Mouse (Mus musculus) lung, embryonic 15.5 days (tissue): ENCODE results near the gene Tnrc6c. TPM values are rescaled to one million over a fixed set of nuclear protein-coding genes. Genes with fewer than 3 reads are reported as not detected.

Experiments used
- ATAC-seq: fragments of 200-750 bp; cut with Nextera tagmentation; 2 replicates; pipeline ENCODE4 v1.8.0; 2017; ENCODE audit warnings: moderate number of reproducible peaks, borderline replicate concordance; ENCODE audit not compliant: low FRiP score, low TSS enrichment; ENCODE audit errors: extremely low read depth
- H3K27ac ChIP-seq: fragments of 300-500 bp; sonication (generic); 2 replicates; pipeline ENCODE4 v1.5.1; 2015; ENCODE audit warnings: moderate library complexity, mild to moderate bottlenecking, inconsistent platforms
- H3K27me3 ChIP-seq: fragments of 300-500 bp; sonication (generic); 2 replicates; pipeline ENCODE4 v1.6.1; 2015; ENCODE audit warnings: inconsistent platforms
- H3K36me3 ChIP-seq: fragments of 300-500 bp; sonication (generic); 2 replicates; pipeline ENCODE4 v1.6.1; 2015; ENCODE audit warnings: inconsistent platforms
- H3K4me1 ChIP-seq: fragments of 300-500 bp; sonication (generic); 2 replicates; pipeline ENCODE4 v1.6.1; 2015; ENCODE audit warnings: inconsistent platforms
- H3K4me2 ChIP-seq: fragments of 300-500 bp; sonication (generic); 2 replicates; pipeline ENCODE4 v1.6.1; 2015; ENCODE audit warnings: inconsistent platforms, mild to moderate bottlenecking, moderate library complexity
- H3K4me3 ChIP-seq: fragments of 300-500 bp; sonication (generic); 2 replicates; pipeline ENCODE4 v1.5.1; 2015; ENCODE audit warnings: mild to moderate bottlenecking, inconsistent platforms
- H3K9ac ChIP-seq: fragments of 300-500 bp; sonication (generic); 2 replicates; pipeline ENCODE4 v1.6.1; 2015; ENCODE audit warnings: inconsistent platforms
- H3K9me3 ChIP-seq: fragments of 300-500 bp; sonication (generic); 2 replicates; pipeline ENCODE4 v1.6.1; 2016; ENCODE audit warnings: inconsistent platforms
- WGBS: fragments of 180-500 bp; shearing (Covaris S2); methylation state at CpG from one replicate; pipeline ENCODE4 v1.1.7; 2015; 5-methylcytosine and 5-hydroxymethylcytosine counted together
- polyA plus RNA-seq: library from polyadenylated mRNA; unstranded; fragments of >200 nt; fragmentation: Nextera tagmentation; extraction: Ambion mirVana; gene quantifications from 2 replicates; pipeline ENCODE4 v1.2.1, GENCODE M21; 2015

The Tnrc6c gene
- polyA plus RNA-seq, 1 experiment from 2014 or later = 10.7 TPM

DNA sequence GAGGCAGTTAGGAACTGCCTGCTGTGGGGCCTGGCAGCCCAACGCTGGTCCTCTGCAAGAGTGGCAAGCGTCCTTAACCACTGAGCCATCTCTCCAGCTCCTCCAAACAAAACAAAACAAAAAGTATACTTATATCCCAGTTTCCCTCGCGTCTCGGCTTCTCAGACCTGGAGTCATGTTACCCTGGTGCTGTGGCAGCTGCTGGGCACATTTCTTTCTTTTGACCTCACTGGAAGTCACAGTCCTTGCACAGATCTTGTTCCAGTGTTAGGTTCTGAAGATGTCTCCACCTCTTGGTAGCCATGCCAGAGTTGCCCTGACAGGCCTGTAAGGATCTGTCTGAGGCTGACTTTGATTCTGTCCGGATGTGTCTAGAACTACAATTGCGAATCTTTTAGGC is 147.6 kb downstream of the Tnrc6c start:
- no peaks in the 10 kb centered on the region for H3K36me3 ChIP-seq
- no peaks in the 10 kb centered on the region for H3K27me3 ChIP-seq
- H3K4me3 ChIP-seq = no peak overlapping the region
- 59% methylated on average over 7 of the region's 7 CpGs for WGBS
- ATAC-seq = no peak
- no peak overlapping the region for H3K27ac ChIP-seq
- no peak overlapping the region for H3K9ac ChIP-seq
- H3K4me1 ChIP-seq = 0 out of 2 replicates have a peak, but pooled peaks cover 8% of the 10 kb centered on the region
- no peak overlapping the region for H3K4me2 ChIP-seq
- no peaks in the 10 kb centered on the region for H3K9me3 ChIP-seq

DNA sequence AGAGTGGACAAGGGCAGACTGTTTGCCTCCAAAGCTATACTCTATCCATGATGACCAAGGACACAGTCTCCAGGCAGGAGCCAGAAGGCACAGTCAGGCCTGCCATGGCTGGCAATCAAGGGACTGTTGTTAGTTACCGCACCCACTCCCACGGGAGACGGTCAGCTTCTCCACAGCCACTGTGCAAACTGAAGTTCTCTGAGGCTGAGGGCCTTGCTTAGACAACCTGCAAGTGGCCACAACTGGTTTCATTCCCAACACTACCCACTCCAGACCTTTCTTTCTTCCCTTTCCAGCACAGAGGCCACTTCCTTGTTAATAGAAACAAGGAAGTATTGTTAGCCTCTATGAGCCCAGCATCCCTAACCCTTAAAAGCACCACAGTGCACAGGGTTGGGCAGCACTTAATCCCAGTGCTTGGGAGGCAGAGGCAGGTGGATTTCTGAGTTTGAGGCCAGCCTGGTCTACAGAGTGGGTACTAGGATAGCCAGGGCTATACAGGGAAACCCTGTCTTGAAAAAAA is 149.1 kb downstream of the Tnrc6c start:
- Histone ChIP-seq H3K4me3 (no peak overlapping the region), H3K36me3 (no peaks in the 10 kb centered on the region), H3K4me1 (0 out of 2 replicates have a peak, but pooled peaks cover 2% of the 10 kb centered on the region), H3K27ac (no peak overlapping the region), H3K4me2 (no peak overlapping the region), H3K27me3 (no peaks in the 10 kb centered on the region), H3K9ac (no peak overlapping the region), H3K9me3 (no peaks in the 10 kb centered on the region)
- no peak for ATAC-seq
- WGBS = 81% methylated on average over 3 of the region's 3 CpGs

DNA sequence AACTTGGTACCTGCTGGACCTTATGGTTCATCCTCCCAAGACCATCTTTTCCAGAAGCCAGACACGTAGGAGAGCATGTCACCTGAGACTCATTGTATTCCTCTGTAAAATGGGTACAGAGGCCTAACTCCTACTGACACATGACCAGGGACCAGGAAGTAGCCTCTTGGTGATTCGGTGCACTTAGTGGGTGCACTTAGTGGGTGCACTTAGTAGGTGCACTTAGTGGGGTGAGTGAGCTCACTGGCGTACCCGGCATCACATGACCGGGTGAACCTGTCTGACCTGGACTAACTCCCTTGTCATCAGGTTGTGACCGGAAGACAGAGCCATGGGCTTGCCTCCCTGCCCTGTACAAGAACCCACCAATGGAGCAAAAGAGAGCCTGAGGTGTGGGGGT is 152.7 kb downstream of the Tnrc6c start:
- H3K4me2 ChIP-seq = no peak overlapping the region
- no peak overlapping the region for H3K27ac ChIP-seq
- WGBS = 90% methylated on average over 6 of the region's 6 CpGs
- H3K36me3 ChIP-seq = no peaks in the 10 kb centered on the region
- H3K27me3 ChIP-seq = no peaks in the 10 kb centered on the region
- H3K4me3 ChIP-seq = no peak overlapping the region
- H3K9me3 ChIP-seq = no peaks in the 10 kb centered on the region
- H3K9ac ChIP-seq = no peak overlapping the region
- no peak for ATAC-seq
- H3K4me1 ChIP-seq = peaks cover 22% of the 10 kb centered on the region

DNA sequence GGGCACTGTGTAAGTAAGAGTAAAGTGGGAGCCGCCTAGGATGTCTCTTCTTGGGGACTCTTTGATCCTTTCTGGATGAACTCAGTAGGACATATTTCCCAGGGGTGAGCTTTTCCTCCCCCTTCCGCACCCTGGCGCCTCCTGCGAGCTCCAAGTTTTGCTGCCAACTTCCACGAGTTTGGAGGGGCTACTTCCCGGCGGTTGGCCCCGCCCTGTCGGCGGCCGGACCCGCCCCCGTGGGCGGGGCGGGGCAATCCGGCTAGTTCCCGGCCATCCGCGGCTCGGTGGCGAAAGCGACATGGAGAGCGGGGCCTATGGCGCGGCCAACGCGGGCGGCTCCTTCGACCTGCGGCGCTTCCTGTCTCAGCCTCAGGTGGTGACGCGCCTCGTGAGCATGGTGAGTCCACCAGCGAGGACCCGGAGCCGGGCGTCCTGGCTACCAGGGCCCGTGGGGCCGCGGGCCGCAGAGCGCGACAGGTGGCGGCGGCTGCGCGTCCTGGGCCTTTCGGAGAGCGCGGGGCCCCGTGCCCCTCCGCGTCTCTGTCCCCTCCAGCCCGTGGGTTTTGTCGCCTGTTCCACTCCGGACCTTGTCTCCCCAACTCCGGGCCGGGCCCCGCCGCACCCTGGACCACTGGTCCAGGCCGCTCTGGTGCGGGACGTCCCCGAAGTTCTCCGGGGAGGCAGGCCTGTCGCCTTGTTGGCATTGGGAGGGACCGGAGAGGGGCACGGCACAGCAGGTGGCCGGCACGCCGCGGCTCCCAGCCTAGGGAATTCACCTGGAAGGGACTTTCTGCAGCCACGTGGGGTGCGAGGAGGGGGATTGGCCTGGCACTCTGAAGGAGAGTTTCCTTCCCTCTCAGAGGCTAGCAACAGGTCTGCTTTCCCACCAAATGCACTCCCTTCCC is 155.6 kb downstream of the Tnrc6c start, which contains the start of the genes Gm20708 and Syngr2:
Gene Gm20708, plus strand, starts transcription at position 262 of the 905 bp plus-strand sequence.
Gene Syngr2, plus strand, starts transcription at position 262 of the 905 bp plus-strand sequence.
- no peaks in the 10 kb centered on the region for H3K9me3 ChIP-seq
- peak within 1 kb of the TSS; percentile 72 for H3K9ac ChIP-seq
- peaks cover 23% of the 10 kb centered on the region for H3K36me3 ChIP-seq
- H3K4me1 ChIP-seq = peaks cover 29% of the 10 kb centered on the region
- WGBS = 1% methylated on average over 73 of the region's 75 CpGs
- peak within 1 kb of the TSS; percentile 69 for H3K27ac ChIP-seq
- peak within 1 kb of the TSS; percentile 78 for H3K4me3 ChIP-seq
- peak; percentile 79 for ATAC-seq
- H3K27me3 ChIP-seq = no peaks in the 10 kb centered on the region
- H3K4me2 ChIP-seq = peak within 1 kb of the TSS; percentile 98

DNA sequence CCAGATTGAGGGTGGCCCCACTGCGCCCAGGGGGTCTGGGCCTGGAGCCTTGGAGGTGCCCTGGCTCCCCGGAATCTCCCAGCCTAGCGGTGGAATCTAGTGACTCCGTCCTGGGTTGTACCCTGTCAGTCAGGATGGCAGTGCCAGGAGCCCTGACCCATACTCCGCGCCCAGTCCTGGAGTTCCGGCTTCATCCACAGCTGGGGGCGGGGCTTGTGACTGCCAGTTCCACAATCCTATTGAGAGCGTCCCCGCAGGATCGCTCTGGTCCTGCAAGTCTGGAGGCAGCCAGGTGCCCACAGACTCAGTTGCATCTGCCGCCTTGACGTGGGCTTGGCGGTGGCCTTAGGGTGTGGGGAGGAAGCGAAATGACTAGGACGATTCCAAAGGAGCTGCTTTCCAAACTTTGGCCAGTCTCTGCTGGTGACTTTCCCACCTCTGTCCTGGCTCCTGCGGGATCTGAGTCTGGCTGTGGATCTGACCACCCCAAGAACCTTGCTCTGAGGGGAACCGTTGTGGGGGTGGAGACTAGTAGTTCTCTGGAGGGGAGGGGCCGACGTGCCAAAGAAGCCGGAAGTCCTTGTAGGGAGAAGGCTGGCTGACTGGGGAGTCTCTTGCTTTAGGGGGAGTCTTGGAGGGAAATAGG is 156.4 kb downstream of the Tnrc6c start:
- Histone ChIP-seq H3K4me1 (peaks cover 29% of the 10 kb centered on the region), H3K4me3 (peak overlapping the region; percentile 78), H3K4me2 (peak overlapping the region; percentile 98), H3K36me3 (peaks cover 29% of the 10 kb centered on the region), H3K9me3 (no peaks in the 10 kb centered on the region), H3K27ac (peak overlapping the region; percentile 69), H3K9ac (peak overlapping the region; percentile 72), H3K27me3 (no peaks in the 10 kb centered on the region)
- ATAC-seq = peak; percentile 79
- WGBS = under 1% methylated on average over 21 of the region's 21 CpGs

Other genes starting within 250 kb of the Tnrc6c start
- 0.06 TPM in 1 of 2 replicates, not detected in the other for gene Gm11733, start 169.9 kb upstream of the Tnrc6c start, polyA plus RNA-seq
- 3.0 and 3.2 TPM in 2 replicates for gene Tmc8, start 127.8 kb downstream of the Tnrc6c start, polyA plus RNA-seq
- 24.2 and 24.7 TPM in 2 replicates for gene Tmc6, start 127.9 kb downstream of the Tnrc6c start, polyA plus RNA-seq
- gene 6030468B19Rik, start 143.4 kb downstream of the Tnrc6c start, polyA plus RNA-seq = 0.32 and 0.74 TPM in 2 replicates
- 0.24 TPM in 1 of 2 replicates, not detected in the other for gene Gm20708, start 155.4 kb downstream of the Tnrc6c start, polyA plus RNA-seq
- gene Syngr2, start 155.4 kb downstream of the Tnrc6c start, polyA plus RNA-seq = 63.3 and 73.7 TPM in 2 replicates
- 3.8 and 5.3 TPM in 2 replicates for gene Afmid, start 171.6 kb downstream of the Tnrc6c start, polyA plus RNA-seq
- 145 and 147 TPM in 2 replicates for gene Tk1, start 171.8 kb downstream of the Tnrc6c start, polyA plus RNA-seq
- gene Birc5, start 195.0 kb downstream of the Tnrc6c start, polyA plus RNA-seq = 352 and 368 TPM in 2 replicates
- gene Tmem235, start 206.5 kb downstream of the Tnrc6c start, polyA plus RNA-seq = not detected in 2 replicates
- gene Tha1, start 219.2 kb downstream of the Tnrc6c start, polyA plus RNA-seq = 5.0 and 5.4 TPM in 2 replicates